Mouse (Mus musculus): ENCODE measurements around the gene Tbc1d22a. TPM values are rescaled to one million over a fixed set of nuclear protein-coding genes. Genes with fewer than 3 reads are reported as not detected.
A peak's percentile ranks its signal among the peaks of the same experiment; 100 is the strongest.
"Not testable (repeated sequence)": the region's sequence is repeated elsewhere in the genome, so short reads cannot be mapped to it uniquely, and the experiment has no call there.

The Tbc1d22a gene
- polyA plus RNA-seq, 1 experiment from 2014 or later: 9.2 TPM

DNA sequence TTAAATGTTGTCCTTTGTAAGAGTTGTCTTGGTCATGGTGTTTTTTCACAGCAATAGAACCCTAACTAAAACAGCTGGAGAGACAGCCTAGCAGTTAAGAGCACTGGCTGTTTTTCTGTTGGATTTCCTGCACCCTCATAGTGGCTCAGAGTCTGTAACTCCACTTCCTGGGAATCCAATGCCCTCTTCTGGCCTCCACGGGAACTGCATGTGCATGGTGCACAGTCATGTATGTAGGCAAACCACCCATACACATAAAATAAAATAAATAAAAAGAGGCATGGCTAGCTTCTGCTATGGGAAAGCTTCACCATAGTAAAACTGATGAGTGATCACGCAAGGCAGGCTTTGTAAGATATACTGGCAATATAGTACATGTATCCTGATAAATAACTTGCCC lies 9.0 kb upstream of the Tbc1d22a start:
- Histone ChIP-seq H3K27me3 (no peaks in the 10 kb centered on the region), H3K4me2 (no peak overlapping the region), H3K36me3 (no peaks in the 10 kb centered on the region), H3K9ac (no peak overlapping the region), H3K27ac (no peak overlapping the region), H3K9me3 (replicated peaks) (no peaks in the 10 kb centered on the region), H3K4me1 (replicated peaks) (peaks cover 25% of the 10 kb centered on the region), H3K4me3 (no peak overlapping the region)
- no peak for ATAC-seq (replicated peaks; ENCODE audit: insufficient number of reproducible peaks, insufficient read depth, low FRiP score, low read depth)
- 55% methylated on average over 2 of the region's 2 CpGs for WGBS

DNA sequence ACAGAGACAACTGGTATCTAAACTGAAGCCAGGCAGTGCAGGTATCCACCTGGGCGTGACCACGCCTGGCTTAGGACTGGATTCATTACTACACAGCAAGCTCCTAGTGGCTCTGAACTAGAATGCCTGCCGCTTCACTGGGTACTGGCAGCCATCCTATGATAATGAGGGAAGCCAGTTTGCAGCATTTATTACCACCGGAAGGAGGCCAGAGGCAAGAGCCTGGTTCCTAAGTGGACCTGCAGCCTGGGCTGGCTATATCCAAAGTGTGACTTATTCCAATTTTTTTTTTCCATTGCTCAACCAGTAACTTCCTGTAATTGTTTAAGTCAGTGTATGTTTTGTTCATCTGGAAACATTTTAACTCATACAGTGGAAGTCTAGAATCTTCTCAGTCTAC lies 7.9 kb upstream of the Tbc1d22a start:
- peak; percentile 34; the same call in 1 of the 2 replicates for ATAC-seq (replicated peaks; ENCODE audit: insufficient number of reproducible peaks, insufficient read depth, low FRiP score, low read depth)

DNA sequence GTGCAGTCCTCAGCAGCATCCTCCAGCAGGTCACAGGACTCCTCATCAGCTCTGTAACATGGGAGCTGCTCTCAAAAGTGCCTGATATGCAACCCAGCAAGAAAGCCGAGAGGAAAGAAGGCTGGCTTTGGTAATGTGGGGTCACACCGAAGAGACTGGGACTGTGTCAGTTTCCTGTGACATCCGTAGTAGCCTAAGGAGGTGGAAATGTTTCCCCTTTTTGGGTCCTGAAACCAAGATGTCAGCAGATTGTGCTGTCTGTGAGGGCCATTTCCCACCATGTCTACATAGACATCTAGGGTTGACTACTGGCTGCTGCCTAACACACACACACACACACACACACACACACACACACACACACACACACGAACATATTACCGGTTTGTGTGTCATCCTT lies 2.1 kb upstream of the Tbc1d22a start:
- not testable (repeated sequence) for ATAC-seq (replicated peaks; ENCODE audit: insufficient number of reproducible peaks, insufficient read depth, low FRiP score, low read depth); H3K27ac ChIP-seq; H3K27me3 ChIP-seq; H3K36me3 ChIP-seq; H3K4me3 ChIP-seq; H3K4me2 ChIP-seq; H3K9ac ChIP-seq; H3K9me3 ChIP-seq (replicated peaks)
- WGBS: 84% methylated on average over 5 of the region's 5 CpGs
- H3K4me1 ChIP-seq (replicated peaks): peaks cover 19% of the 10 kb centered on the region

More for the DNA sequence above, 7.9 kb upstream of the Tbc1d22a start:
- H3K27me3 ChIP-seq: no peaks in the 10 kb centered on the region
- H3K4me1 ChIP-seq (replicated peaks): peaks cover 25% of the 10 kb centered on the region
- H3K4me2 ChIP-seq: no peak overlapping the region
- H3K9ac ChIP-seq: no peak overlapping the region
- no peak overlapping the region for H3K4me3 ChIP-seq
- H3K27ac ChIP-seq: peak overlapping the region; percentile 70
- no peaks in the 10 kb centered on the region for H3K36me3 ChIP-seq
- WGBS: 61% methylated on average over 4 of the region's 4 CpGs
- no peaks in the 10 kb centered on the region for H3K9me3 ChIP-seq (replicated peaks)

DNA sequence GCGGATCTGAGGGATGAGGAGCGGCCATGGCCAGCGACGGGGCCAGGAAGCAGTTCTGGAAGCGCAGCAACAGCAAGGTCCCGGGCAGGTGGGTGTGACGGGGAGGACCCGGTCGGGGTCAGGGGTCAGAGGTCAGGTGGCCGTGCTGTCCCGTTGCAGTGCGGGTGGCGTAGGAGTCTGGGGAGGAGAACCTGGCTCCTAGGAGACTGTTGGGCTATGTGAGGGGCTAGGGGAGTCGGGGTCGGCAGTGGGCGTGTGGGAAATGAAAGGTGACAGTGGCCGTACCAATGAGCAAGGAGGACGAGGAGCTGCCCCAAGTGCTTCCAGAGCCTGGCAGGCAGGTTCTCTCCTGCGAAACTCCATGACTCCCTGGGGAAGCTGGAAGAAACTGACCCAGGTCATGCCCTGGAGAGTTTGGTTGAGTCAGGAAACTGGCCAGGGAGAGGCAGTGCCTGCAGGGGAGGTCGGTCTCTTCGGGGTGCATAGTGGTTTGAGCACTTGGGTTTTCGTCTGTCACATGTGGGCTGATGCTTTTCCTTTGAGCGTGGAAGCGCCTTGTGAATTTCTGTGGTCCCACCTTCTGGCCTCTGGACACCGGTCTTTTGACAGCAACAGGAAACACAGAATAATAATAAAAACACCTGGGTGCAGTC lies 416 bp downstream of the Tbc1d22a start:
- 11% methylated on average over 25 of the region's 25 CpGs for WGBS

DNA sequence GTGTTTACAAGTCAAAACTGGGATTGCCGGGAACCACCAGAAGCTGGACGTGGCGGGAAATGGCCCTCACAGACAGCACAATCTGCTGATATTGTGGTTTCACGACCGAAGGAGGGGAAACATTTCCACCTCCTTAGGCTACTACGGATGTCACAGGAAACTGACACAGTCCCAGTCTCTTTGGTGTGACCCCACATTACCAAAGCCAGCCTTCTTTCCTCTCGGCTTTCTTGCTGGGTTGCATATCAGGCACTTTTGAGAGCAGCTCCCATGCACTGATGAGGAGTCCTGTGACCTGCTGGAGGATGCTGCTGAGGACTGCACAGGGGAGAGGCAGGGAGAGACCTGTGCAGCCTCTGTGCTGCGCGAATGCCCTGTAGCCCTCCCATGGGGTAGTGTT lies 2.4 kb downstream of the Tbc1d22a start:
- not testable (repeated sequence) for ATAC-seq (replicated peaks; ENCODE audit: insufficient number of reproducible peaks, insufficient read depth, low FRiP score, low read depth); H3K27ac ChIP-seq; H3K4me2 ChIP-seq; H3K9me3 ChIP-seq (replicated peaks); H3K9ac ChIP-seq; H3K4me3 ChIP-seq; H3K36me3 ChIP-seq; H3K27me3 ChIP-seq
- peaks cover 24% of the 10 kb centered on the region for H3K4me1 ChIP-seq (replicated peaks)
- WGBS: 76% methylated on average over 9 of the region's 9 CpGs

More for the DNA sequence above, 416 bp downstream of the Tbc1d22a start:
- H3K36me3 ChIP-seq: no peaks in the 10 kb centered on the region
- ATAC-seq (replicated peaks; ENCODE audit: insufficient number of reproducible peaks, insufficient read depth, low FRiP score, low read depth): no peak; the same call in 1 of the 2 replicates
- peak overlapping the region; percentile 85 for H3K4me3 ChIP-seq
- peak overlapping the region; percentile 82 for H3K9ac ChIP-seq
- no peaks in the 10 kb centered on the region for H3K27me3 ChIP-seq
- peak overlapping the region; percentile 98 for H3K4me2 ChIP-seq
- H3K27ac ChIP-seq: peak overlapping the region; percentile 92
- no peaks in the 10 kb centered on the region for H3K9me3 ChIP-seq (replicated peaks)
- peaks cover 20% of the 10 kb centered on the region for H3K4me1 ChIP-seq (replicated peaks)

DNA sequence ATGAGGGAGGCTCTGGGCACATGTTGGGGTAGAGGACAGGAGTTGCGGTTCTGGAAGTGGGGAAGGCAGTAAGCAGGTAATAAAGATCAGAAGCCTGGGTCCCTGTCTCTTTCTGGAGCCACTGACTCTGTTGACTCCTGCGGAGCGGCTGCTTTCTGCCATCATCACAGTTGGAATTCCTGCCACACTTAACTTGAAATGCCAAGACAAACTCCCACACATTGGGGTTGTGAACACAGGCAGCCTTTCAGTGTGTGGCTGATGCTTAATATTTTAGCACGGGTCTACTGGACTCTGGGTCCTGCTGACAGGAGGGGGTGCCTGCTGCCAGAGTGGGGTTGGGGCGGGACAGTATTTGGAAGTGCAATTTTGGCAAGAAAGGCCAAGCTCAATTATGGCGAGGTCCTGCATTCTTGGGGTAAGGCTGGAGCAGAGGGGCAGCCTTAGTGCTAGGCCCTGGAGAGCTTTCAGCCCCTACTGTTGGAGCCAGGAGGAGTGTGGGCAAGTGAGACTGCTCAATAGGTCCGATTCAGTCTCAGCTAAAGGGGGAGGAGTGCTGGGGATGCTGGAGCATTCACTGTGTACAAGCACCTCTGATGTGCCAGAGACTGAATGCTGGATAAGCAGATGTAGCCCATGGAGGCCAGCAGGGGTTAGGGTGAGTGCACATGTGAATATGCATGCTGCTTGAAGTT lies 5.4 kb downstream of the Tbc1d22a start:
- H3K4me3 ChIP-seq: no peak overlapping the region
- ATAC-seq (replicated peaks; ENCODE audit: insufficient number of reproducible peaks, insufficient read depth, low FRiP score, low read depth): 0 out of 2 replicates have a peak, but pooled peaks have one; percentile 18
- 70% methylated on average over 7 of the region's 7 CpGs for WGBS
- no peaks in the 10 kb centered on the region for H3K9me3 ChIP-seq (replicated peaks)
- no peak overlapping the region for H3K27ac ChIP-seq
- no peak overlapping the region for H3K4me2 ChIP-seq
- no peaks in the 10 kb centered on the region for H3K36me3 ChIP-seq
- H3K9ac ChIP-seq: no peak overlapping the region
- no peaks in the 10 kb centered on the region for H3K27me3 ChIP-seq
- peaks cover 10% of the 10 kb centered on the region for H3K4me1 ChIP-seq (replicated peaks)

DNA sequence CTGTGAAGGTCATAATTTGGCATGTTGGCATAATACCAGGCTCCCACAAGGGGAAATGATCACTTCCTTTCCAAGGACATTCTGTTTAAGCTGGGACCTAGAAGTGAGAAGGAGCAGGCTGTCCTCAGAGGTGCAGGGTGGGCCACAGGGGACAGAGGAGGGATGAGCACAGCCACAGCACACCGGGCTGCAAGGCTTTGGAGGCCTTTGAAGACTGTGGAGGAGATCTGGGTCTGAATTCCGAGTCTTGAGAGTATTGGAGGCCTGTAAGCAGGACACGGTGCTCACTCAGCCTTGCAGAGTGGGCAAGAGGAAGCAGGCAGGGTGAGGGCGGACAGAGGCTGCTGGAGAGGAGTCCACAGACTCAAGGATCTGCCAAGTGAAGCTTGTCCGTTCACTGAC lies 6.0 kb downstream of the Tbc1d22a start:
- H3K9me3 ChIP-seq (replicated peaks): no peaks in the 10 kb centered on the region
- WGBS: 76% methylated on average over 5 of the region's 5 CpGs
- H3K4me2 ChIP-seq: no peak overlapping the region
- no peak overlapping the region for H3K9ac ChIP-seq
- no peak overlapping the region for H3K27ac ChIP-seq
- no peaks in the 10 kb centered on the region for H3K36me3 ChIP-seq
- H3K4me1 ChIP-seq (replicated peaks): peaks cover 5% of the 10 kb centered on the region
- H3K4me3 ChIP-seq: no peak overlapping the region
- no peaks in the 10 kb centered on the region for H3K27me3 ChIP-seq
- no peak for ATAC-seq (replicated peaks; ENCODE audit: insufficient number of reproducible peaks, insufficient read depth, low FRiP score, low read depth)

DNA sequence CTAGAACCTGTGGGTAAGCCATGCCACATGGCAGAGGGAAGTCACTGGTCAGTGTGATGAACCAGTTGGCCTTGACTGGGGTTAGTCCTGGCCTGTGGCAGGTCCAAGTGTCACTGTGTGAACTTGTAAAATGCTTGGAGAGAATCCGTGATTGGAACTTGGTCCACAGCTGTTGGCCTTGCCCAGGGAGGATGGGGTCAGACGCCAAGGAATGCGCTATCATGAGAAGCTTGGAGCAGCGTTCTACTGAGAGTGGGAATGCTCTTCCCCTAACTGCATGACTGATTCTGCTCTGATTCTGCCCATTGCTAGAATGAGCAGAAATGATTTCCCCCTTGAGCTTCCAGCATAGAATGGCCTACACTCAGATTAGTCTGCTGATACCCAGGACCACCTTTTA lies 6.5 kb downstream of the Tbc1d22a start:
- Histone ChIP-seq H3K27ac (no peak overlapping the region), H3K4me3 (no peak overlapping the region), H3K9ac (no peak overlapping the region), H3K4me2 (no peak overlapping the region), H3K27me3 (no peaks in the 10 kb centered on the region), H3K36me3 (no peaks in the 10 kb centered on the region), H3K9me3 (replicated peaks) (no peaks in the 10 kb centered on the region), H3K4me1 (replicated peaks) (peaks cover 5% of the 10 kb centered on the region)
- WGBS: 68% methylated on average over 4 of the region's 4 CpGs
- no peak for ATAC-seq (replicated peaks; ENCODE audit: insufficient number of reproducible peaks, insufficient read depth, low FRiP score, low read depth)

DNA sequence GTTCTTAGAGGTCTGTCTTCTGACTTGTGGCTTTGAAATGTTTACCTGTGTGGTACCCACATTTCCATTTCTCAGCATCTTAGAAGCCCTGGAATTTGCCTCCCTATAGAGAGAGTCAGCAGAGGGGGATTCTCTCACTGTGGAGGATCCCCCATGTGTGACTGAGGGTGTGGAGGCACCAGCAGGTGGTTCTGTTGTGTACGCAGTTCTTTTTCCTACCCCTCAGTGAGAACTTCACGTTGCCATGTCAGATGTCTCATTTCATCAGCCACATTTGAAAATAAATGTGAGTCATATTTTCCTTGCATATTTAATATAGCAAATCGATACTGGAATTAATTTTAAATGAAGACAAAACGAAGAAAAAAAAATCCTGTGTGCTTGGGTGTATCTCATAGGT lies 7.1 kb downstream of the Tbc1d22a start:
- 79% methylated on average over 4 of the region's 4 CpGs for WGBS
- H3K9ac ChIP-seq: no peak overlapping the region
- H3K27ac ChIP-seq: no peak overlapping the region
- H3K4me2 ChIP-seq: no peak overlapping the region
- H3K4me3 ChIP-seq: no peak overlapping the region
- peaks cover 5% of the 10 kb centered on the region for H3K4me1 ChIP-seq (replicated peaks)
- no peaks in the 10 kb centered on the region for H3K9me3 ChIP-seq (replicated peaks)
- ATAC-seq (replicated peaks; ENCODE audit: insufficient number of reproducible peaks, insufficient read depth, low FRiP score, low read depth): no peak
- H3K36me3 ChIP-seq: no peaks in the 10 kb centered on the region
- no peaks in the 10 kb centered on the region for H3K27me3 ChIP-seq

DNA sequence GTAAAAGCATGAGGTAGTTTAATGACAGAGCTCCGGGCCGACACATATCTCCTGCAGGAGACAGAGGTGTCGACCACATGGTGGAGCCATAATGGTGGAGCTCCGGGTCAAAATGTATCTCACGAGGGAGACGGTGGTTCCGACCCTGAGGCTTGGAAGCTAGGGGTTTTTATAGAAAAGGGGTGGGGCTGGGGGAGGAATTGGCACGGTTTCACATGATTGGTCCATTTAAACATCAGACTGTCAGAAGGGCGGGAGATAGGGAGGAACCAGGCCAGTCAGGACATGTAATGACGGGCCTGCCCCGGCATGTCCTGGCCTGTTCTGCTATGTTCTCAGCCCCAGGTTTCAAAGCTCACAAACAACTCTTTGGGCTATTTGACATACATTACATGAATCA lies 7.6 kb downstream of the Tbc1d22a start:
- WGBS: 80% methylated on average over 11 of the region's 11 CpGs
- not testable (repeated sequence) for H3K4me1 ChIP-seq (replicated peaks); ATAC-seq (replicated peaks; ENCODE audit: insufficient number of reproducible peaks, insufficient read depth, low FRiP score, low read depth)

DNA sequence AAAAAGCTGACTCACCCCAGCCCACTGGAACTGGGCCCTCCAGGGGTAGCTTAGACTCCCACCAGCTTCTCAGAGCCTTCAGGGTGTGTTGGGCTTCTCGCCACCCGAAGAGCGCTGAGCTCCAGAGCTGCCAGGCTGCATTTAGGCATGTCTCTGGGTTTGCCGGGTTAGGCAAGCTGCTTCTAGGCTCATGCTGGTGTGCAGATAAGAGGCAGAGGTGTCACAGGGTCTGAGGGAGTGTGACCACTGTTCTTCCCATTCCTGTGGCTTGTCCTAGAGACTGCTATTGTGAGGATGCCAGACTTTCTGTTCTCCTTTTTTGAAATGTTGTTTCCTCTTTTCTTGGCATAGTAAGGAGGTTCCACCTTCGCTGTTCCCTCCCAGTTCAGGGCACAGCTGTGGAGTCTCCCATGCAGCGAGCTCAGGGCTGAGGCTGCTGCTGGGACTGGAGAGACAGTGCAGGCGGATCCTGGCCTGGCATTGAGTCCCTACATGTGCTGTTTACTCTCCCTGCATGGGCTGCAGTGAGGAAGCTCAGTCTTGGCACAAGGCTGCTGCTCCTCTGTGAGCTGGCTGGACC lies 10.8 kb downstream of the Tbc1d22a start:
- ATAC-seq (replicated peaks; ENCODE audit: insufficient number of reproducible peaks, insufficient read depth, low FRiP score, low read depth): no peak
- no peak overlapping the region for H3K4me2 ChIP-seq
- no peak overlapping the region for H3K9ac ChIP-seq
- no peak overlapping the region for H3K4me3 ChIP-seq
- no peaks in the 10 kb centered on the region for H3K27me3 ChIP-seq
- 71% methylated on average over 7 of the region's 7 CpGs for WGBS
- H3K36me3 ChIP-seq: no peaks in the 10 kb centered on the region
- no peaks in the 10 kb centered on the region for H3K9me3 ChIP-seq (replicated peaks)
- H3K4me1 ChIP-seq (replicated peaks): peaks cover under 1% of the 10 kb centered on the region; the same call in 1 of the 2 replicates
- no peak overlapping the region for H3K27ac ChIP-seq

More for the DNA sequence above, 7.6 kb downstream of the Tbc1d22a start:
- not testable (repeated sequence) for H3K4me2 ChIP-seq; H3K9ac ChIP-seq; H3K9me3 ChIP-seq (replicated peaks); H3K27ac ChIP-seq; H3K36me3 ChIP-seq; H3K4me3 ChIP-seq; H3K27me3 ChIP-seq

Measured in heart, embryonic 15.5 days (tissue).